Mouse (Mus musculus) c-Kit-negative CD71-positive TER-119-positive erythroid progenitor cells, embryonic 14.5 days (primary cell): ENCODE measurements around the gene Olfr1271.
"Not testable (repeated sequence)": the region's sequence is repeated elsewhere in the genome, so short reads cannot be mapped to it uniquely, and the experiment has no call there.

Experiments used
- DNase-seq: peaks from one replicate; pipeline ENCODE4 v3.0.0-alpha.2; 2013; ENCODE audit warnings: low read depth, low spot score

The Olfr1271 gene

GRCm38 (mm10) chr2:90270932-90271331, at the start of gene Olfr1271:
TSS of gene Olfr1271 (minus strand) at chr2:90271032.
- DNase-seq, result no peak

DNA sequence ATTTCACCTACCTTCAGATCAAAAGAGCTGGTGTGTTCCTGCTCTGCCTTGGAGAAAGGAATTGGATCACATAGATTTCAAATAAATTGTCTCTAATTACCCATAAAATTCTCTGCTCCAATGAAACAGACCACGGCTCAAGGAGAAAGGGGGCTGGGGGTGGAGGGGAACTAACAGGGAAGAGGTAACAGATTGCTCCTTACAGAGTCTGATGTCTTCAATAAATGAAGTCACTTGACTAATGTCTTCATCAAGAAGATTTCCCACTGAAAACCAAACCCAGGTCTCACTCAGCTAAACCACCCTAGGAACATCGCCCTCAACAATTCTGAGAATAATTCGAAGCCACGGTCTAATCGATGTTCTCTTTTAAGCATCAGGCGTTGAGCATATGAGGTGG, 21.9 kb upstream of the Olfr1271 start, which contains the start of gene Olfr1272:
Gene Olfr1272, minus strand, starts transcription at position 101 of the 400 bp plus-strand sequence.
- no peak for DNase-seq

- DNase-seq, result no peak
Measured at GRCm38 (mm10) chr2:90257492-90257891, 13.3 kb downstream of the Olfr1271 start, which contains the start of gene Olfr142. TSS of gene Olfr142 (minus strand) at chr2:90257592.

DNA sequence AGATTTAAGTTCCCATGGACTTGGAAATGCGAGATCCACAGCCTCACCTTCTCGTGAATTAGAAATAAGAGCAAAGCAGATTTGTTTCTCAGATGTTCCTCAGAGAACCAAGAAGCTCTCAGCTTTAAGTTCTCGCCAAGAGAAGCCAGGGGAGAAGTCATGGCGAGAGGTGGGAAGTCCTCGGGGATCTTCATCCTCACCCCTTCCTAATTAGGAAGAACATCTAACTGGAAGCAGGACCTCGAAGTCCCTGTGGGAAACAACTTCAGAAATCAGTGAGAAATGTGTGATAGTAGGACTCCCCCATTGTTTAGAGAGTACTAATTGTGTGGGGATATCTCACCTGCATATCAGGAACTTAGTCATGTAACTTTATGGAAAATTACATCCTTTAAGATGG, 46.4 kb downstream of the Olfr1271 start, which contains the start of gene Olfr1506:
Gene Olfr1506, minus strand, starts transcription at position 101 of the 400 bp plus-strand sequence.
- not testable (repeated sequence) for DNase-seq
